Mouse (Mus musculus) C2C12 (cell line): ENCODE measurements around the gene Gramd1b.

Source experiments
- CTCF ChIP-seq: IDR thresholded peaks from one replicate; pipeline ENCODE4 v1.5.1; 2011; ENCODE audit not compliant: control insufficient read depth, insufficient read depth, insufficient read length
- USF1 ChIP-seq: IDR thresholded peaks from one replicate; pipeline ENCODE4 v1.6.1; 2011; ENCODE audit warnings: low read depth, mild to moderate bottlenecking, control low read depth, moderate library complexity

- no peak for TF ChIP-seq CTCF
- no peak for TF ChIP-seq USF1
These were observed 141.4 kb downstream of the Gramd1b start for GRCm38 (mm10) chr9:40389669-40390395.
